Mouse (Mus musculus) olfactory bulb, adult 2 months (tissue): ENCODE measurements at regions not wholly inside any gene's neighbourhood (a gene's known extent, or its start where the extent isn't known, plus 50 kb on each side); places are given as distances from the start of the nearest gene placed in this dataset.

Source experiments
- CTCF ChIP-seq: fragments of 200-500 bp; IDR thresholded peaks from 2 replicates; pipeline ENCODE4 v1.5.1; 2012; ENCODE audit warnings: low read depth, mild to moderate bottlenecking, low read length, moderate library complexity; ENCODE audit not compliant: insufficient read depth
- POLR2A ChIP-seq: fragments of 200-500 bp; IDR thresholded peaks from 2 replicates; pipeline ENCODE4 v1.6.1; 2012; ENCODE audit warnings: mild to moderate bottlenecking, low read depth, low read length, moderate library complexity; ENCODE audit not compliant: insufficient read depth

- TF ChIP-seq POLR2A (no peak), CTCF (no peak)
Observed at GRCm38 (mm10) chr10:16521895-16522294, 1201.1 kb upstream of the Cited2 start.
